Mouse (Mus musculus) retina, embryonic 14.5 days (tissue): Measurements from ENCODE around the gene Cyp21a1.
A peak's percentile ranks its signal among the peaks of the same experiment; 100 is the strongest.
"Not testable (repeated sequence)": the region's sequence is repeated elsewhere in the genome, so short reads cannot be mapped to it uniquely, and the experiment has no call there.

Experiments
- DNase-seq: peaks from one replicate; pipeline ENCODE4 v3.0.0-alpha.2; 2015; ENCODE audit warnings: low spot score

Cyp21a1 gene

GRCm38 (mm10) chr17:34804301-34804700, at the start of gene Cyp21a1:
Gene Cyp21a1 (minus strand): TSS chr17:34804561.
- DNase-seq: not testable (repeated sequence)

- no peak for DNase-seq
Measured at GRCm38 (mm10) chr17:34853511-34853910, 49.1 kb upstream of the Cyp21a1 start.

GRCm38 (mm10) chr17:34850517-34851125, 46.3 kb upstream of the Cyp21a1 start:
- no peak for DNase-seq

GRCm38 (mm10) chr17:34849722-34850516, 45.6 kb upstream of the Cyp21a1 start, which contains the start of the genes Skiv2l and Nelfe:
Gene Skiv2l (minus strand): TSS chr17:34850210.
Gene Nelfe (plus strand): TSS chr17:34850391.
- peak; percentile 98 for DNase-seq

GRCm38 (mm10) chr17:34847615-34848014, 43.3 kb upstream of the Cyp21a1 start:
- no peak for DNase-seq

- no peak for DNase-seq
Measured at GRCm38 (mm10) chr17:34847192-34847591, 42.8 kb upstream of the Cyp21a1 start.

- DNase-seq: no peak
Measured at GRCm38 (mm10) chr17:34844884-34845283, 40.5 kb upstream of the Cyp21a1 start.

GRCm38 (mm10) chr17:34840736-34841307, 36.5 kb upstream of the Cyp21a1 start:
- no peak for DNase-seq

- no peak for DNase-seq
Measured at GRCm38 (mm10) chr17:34838785-34839184, 34.4 kb upstream of the Cyp21a1 start.

GRCm38 (mm10) chr17:34837464-34838324, 33.3 kb upstream of the Cyp21a1 start:
- no peak for DNase-seq

GRCm38 (mm10) chr17:34836856-34837221, 32.5 kb upstream of the Cyp21a1 start, which contains the start of the genes Stk19 and Dxo:
Gene Stk19 (minus strand): TSS chr17:34836945.
Gene Dxo (plus strand): TSS chr17:34837019.
- peak; percentile 99 for DNase-seq

GRCm38 (mm10) chr17:34836155-34836855, 31.9 kb upstream of the Cyp21a1 start:
- DNase-seq: no peak

GRCm38 (mm10) chr17:34830776-34831175, 26.4 kb upstream of the Cyp21a1 start:
- DNase-seq: not testable (repeated sequence)

GRCm38 (mm10) chr17:34814818-34815370, 10.5 kb upstream of the Cyp21a1 start:
- no peak for DNase-seq

- peak; percentile 66 for DNase-seq
Measured at GRCm38 (mm10) chr17:34813747-34814146, 9.4 kb upstream of the Cyp21a1 start.

- no peak for DNase-seq
Measured at GRCm38 (mm10) chr17:34811275-34811674, 6.9 kb upstream of the Cyp21a1 start.

GRCm38 (mm10) chr17:34810811-34811210, 6.5 kb upstream of the Cyp21a1 start:
- DNase-seq: not testable (repeated sequence)

- DNase-seq: not testable (repeated sequence)
Measured at GRCm38 (mm10) chr17:34810411-34810810, 6.0 kb upstream of the Cyp21a1 start.

GRCm38 (mm10) chr17:34808599-34809205, 4.3 kb upstream of the Cyp21a1 start:
- DNase-seq: no peak

- no peak for DNase-seq
Measured at GRCm38 (mm10) chr17:34807176-34807575, 2.8 kb upstream of the Cyp21a1 start.
